Mouse (Mus musculus): Measurements from ENCODE around the gene Map3k9. TPM values are rescaled to one million over a fixed set of nuclear protein-coding genes. Genes with fewer than 3 reads are reported as not detected.

Map3k9 gene
- polyA plus RNA-seq (2016; fragmentation: Nextera tagmentation; extraction: Ambion mirVana) = 0.12 and 0.15 TPM in 2 replicates

DNA sequence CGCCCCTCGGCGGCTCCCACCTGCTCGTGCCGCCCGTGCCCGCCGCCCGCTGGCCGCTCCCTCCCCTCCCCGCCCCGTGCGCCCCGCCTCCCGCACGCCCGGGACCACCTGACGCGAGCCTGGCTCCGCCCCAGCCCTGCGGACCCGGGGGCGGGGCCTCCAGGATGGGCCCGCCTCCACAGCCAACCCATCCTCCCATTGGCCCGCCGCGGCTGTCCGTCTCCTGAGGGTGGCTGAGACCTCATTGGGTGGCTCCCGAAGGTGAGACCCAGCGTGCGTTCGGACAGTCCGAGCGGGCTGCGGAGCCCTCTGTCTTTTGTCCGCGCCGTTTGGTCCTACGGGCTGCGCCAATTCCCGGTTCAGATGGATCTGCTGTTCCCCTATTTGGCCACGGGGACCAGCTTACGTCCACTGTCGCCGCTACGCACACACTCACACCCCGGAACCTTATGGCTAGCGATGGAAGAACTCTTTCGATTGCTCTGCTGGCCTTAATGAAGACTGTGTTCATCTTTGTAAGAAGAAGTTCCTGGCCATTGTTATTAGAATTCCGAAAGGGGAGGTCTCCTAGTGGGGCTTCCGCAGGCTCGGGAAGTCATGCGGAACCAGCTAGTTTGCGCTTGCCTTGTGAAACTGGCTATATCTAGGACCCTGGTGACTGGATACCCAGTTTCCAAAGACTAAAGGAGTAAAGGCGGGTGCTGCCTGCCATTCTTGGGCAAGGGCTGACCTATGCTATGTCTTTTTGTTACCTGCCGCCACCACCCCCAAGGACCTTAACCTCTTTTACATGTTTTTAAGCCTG, at the start of gene Map3k9:
Map3k9 (minus strand) TSS at position 71 of the 805 bp plus-strand sequence.
- H3K27me3 ChIP-seq (replicated peaks) = peaks cover 88% of the 10 kb centered on the region
- peak within 1 kb of the TSS; percentile 52; the same call in 1 of the 2 replicates for H3K9ac ChIP-seq
- peak; percentile 94 for ATAC-seq
- peak within 1 kb of the TSS; percentile 89 for H3K4me2 ChIP-seq
- WGBS (ENCODE audit: insufficient replicate concordance) = 3% methylated on average over 49 of the region's 56 CpGs
- peak within 1 kb of the TSS; percentile 62 for H3K4me3 ChIP-seq
- H3K36me3 ChIP-seq = no peaks in the 10 kb centered on the region
- no peak within 1 kb of the TSS for H3K27ac ChIP-seq
- H3K4me1 ChIP-seq = peaks cover 16% of the 10 kb centered on the region
- H3K9me3 ChIP-seq (replicated peaks) = no peaks in the 10 kb centered on the region

DNA sequence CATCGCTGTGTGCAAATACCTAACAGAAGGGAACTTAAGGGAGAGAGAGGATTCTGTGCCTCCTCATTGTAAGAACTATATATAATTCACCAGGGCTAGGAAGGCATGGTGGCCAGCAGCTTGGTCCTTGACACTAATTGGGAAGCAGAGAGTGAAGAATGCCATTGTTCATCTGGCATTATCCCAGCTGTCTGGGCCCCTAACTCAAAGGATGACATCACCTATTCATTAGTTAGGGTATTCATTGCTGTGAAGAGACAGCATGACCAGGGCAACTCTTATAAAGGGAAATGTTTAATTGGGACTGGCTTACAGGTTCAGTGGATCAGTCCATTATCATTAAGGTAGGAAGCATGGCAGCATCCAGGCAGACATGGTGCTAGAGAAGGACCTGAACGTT, 47.4 kb upstream of the Map3k9 start:
- no peaks in the 10 kb centered on the region for H3K27me3 ChIP-seq (replicated peaks)
- H3K36me3 ChIP-seq = no peaks in the 10 kb centered on the region
- 71% methylated on average over 2 of the region's 2 CpGs for WGBS (ENCODE audit: insufficient replicate concordance)
- H3K4me2 ChIP-seq = no peak overlapping the region
- H3K27ac ChIP-seq = no peak overlapping the region
- no peaks in the 10 kb centered on the region for H3K9me3 ChIP-seq (replicated peaks)
- no peak for ATAC-seq
- no peaks in the 10 kb centered on the region for H3K4me1 ChIP-seq
- H3K9ac ChIP-seq = no peak overlapping the region
- H3K4me3 ChIP-seq = no peak overlapping the region

DNA sequence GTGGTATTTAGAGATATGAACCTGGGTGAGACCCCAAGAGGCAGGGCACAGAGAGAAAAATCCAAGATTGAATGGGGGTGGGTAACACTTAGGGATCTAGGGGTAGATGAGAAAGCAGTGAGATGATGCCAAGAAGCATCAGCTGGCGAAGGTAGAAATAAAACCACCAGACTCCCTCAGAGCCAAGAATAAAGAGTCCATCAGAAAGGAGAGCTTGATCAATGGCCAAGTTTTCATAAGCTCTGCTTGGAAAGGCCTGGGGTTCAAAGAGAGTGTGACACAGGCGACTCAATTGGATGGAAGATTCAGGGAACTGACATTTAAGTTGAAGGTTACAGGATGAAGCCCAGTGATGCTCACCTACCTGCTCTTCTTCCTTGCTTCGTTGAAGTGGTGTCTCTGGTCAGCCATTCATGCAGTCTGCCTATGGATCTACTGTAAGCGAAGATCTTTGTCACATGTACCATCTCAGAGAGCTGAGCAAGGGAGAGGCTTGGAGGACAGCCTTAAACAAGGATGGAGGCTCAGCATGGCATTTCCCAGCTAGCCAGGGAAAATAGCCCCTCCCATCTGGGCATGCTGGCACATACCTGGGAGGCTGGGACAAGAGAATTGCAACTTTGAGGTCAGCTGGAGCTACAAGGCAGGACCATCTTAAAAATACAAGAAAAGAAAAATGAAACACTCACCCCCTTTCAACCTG, 42.0 kb upstream of the Map3k9 start:
- no peaks in the 10 kb centered on the region for H3K36me3 ChIP-seq
- no peak for ATAC-seq
- no peaks in the 10 kb centered on the region for H3K4me1 ChIP-seq
- WGBS (ENCODE audit: insufficient replicate concordance) = 57% methylated on average over 4 of the region's 4 CpGs
- no peaks in the 10 kb centered on the region; the same call in 1 of the 2 replicates for H3K27me3 ChIP-seq (replicated peaks)
- H3K27ac ChIP-seq = no peak overlapping the region
- H3K9ac ChIP-seq = no peak overlapping the region
- no peak overlapping the region for H3K4me3 ChIP-seq
- no peak overlapping the region for H3K4me2 ChIP-seq
- no peaks in the 10 kb centered on the region for H3K9me3 ChIP-seq (replicated peaks)

DNA sequence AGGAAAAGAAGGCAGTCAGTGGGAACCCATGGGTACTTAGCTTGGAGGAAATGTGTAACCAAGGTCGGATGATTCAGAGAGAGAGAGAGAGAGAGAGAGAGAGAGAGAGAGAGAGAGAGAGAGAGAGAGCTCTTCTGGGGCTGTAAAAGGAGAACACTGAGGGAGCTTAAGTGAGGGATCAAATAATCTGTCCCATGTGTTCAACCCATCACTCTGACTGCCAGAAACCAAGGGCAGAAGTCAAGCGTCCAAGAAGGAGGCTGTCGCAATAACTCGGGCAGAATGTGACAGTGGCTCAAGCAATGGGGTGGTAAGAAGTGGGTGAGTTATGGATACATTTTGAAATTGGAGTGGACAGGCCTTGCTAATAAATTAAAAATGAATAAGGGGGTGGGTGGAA, 41.2 kb upstream of the Map3k9 start:
- H3K4me2 ChIP-seq = no peak overlapping the region
- no peak overlapping the region for H3K9ac ChIP-seq
- H3K36me3 ChIP-seq = no peaks in the 10 kb centered on the region
- no peak overlapping the region for H3K4me3 ChIP-seq
- 54% methylated on average over 4 of the region's 4 CpGs for WGBS (ENCODE audit: insufficient replicate concordance)
- no peaks in the 10 kb centered on the region for H3K4me1 ChIP-seq
- H3K27ac ChIP-seq = no peak overlapping the region
- no peak for ATAC-seq
- no peaks in the 10 kb centered on the region for H3K9me3 ChIP-seq (replicated peaks)
- no peaks in the 10 kb centered on the region; the same call in 1 of the 2 replicates for H3K27me3 ChIP-seq (replicated peaks)

DNA sequence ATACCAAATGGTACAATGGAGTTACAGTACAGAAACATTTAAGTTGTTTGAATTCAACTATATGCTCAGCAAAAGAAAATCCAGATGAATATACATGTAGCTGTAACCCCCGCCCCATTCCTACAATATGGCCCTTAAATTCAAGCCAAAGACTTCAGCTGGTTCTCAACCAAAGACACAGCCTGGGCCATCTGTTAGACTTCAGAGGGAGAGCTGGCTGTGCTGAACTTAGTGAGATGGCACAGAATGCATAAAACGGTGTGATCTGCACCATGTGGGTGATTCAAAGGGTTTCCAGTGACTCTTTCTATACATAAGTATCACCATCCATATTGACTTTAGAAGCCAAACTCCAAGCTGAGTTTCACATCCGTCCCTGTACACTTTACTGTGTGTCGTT, 39.7 kb upstream of the Map3k9 start:
- 65% methylated on average over 4 of the region's 4 CpGs for WGBS (ENCODE audit: insufficient replicate concordance)
- no peak overlapping the region for H3K9ac ChIP-seq
- ATAC-seq = no peak
- H3K36me3 ChIP-seq = no peaks in the 10 kb centered on the region
- H3K4me2 ChIP-seq = no peak overlapping the region
- no peaks in the 10 kb centered on the region for H3K9me3 ChIP-seq (replicated peaks)
- H3K27me3 ChIP-seq (replicated peaks) = no peaks in the 10 kb centered on the region; the same call in 1 of the 2 replicates
- H3K27ac ChIP-seq = no peak overlapping the region
- no peaks in the 10 kb centered on the region for H3K4me1 ChIP-seq
- no peak overlapping the region for H3K4me3 ChIP-seq

DNA sequence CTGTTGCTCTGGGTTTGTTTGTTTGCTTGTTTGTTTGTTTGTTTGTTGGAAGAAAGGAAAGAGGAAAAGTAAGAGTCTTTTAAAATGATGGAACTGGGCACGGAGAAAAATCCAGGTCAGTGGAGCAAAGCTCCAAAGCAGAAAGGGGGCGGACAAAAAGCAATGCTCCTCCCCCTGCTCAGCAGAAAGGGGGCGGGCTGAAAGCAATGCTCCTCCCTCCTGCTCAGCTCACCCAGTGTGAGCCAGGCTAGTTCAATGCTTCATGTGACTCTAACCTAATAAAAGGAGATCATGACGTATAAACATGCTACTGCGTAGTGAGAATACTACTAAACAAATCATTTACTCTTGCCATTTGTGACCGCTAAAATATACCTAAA, 36.1 kb upstream of the Map3k9 start:
- 27% methylated on average over 6 of the region's 6 CpGs for WGBS (ENCODE audit: insufficient replicate concordance)
- Histone ChIP-seq H3K4me1 (no peaks in the 10 kb centered on the region), H3K27me3 (replicated peaks) (no peaks in the 10 kb centered on the region; the same call in 1 of the 2 replicates), H3K4me3 (no peak overlapping the region), H3K9ac (no peak overlapping the region), H3K9me3 (replicated peaks) (no peaks in the 10 kb centered on the region), H3K27ac (no peak overlapping the region), H3K36me3 (no peaks in the 10 kb centered on the region), H3K4me2 (peak overlapping the region; percentile 5; the same call in 1 of the 2 replicates)
- ATAC-seq = no peak; the same call in 1 of the 2 replicates

DNA sequence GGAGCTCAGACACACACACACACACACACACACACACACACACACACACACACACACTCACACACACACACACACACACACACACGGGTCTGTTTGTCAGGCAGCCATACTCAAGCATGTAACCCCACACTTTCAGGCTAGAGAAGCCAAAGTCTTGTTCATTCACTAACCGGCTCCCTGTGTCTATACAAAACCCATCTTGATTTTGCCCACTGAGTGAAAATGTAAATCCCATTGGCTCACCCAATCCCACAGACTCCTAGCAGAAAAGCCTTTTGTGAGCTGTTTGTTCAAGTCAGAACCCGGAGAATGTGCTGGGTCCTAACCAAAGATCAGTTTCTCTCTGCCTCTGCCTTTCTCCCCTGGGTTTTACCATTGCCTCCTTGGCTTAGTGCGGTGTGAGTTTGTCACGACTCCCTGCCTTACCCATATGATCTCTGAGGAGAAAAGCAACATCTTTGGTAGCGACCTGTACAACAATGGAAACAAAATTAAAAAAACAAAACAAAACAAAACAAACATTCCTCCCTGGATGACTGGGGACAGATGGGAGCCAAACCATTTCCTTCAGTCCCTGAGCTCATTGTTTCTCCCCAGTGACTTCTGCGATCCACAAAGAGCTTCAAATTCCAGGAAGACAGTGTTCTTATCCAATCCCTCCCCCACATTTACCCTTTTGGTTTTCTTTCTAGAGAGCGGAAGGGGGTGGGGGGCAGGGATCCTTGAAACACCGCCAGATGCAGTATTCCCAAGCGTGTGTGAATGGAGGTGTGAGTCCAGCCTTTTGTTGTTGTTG, 35.6 kb upstream of the Map3k9 start:
- Histone ChIP-seq H3K9me3 (replicated peaks) (no peaks in the 10 kb centered on the region), H3K27me3 (replicated peaks) (no peaks in the 10 kb centered on the region; the same call in 1 of the 2 replicates), H3K4me2 (peak overlapping the region; percentile 5; the same call in 1 of the 2 replicates), H3K4me3 (no peak overlapping the region), H3K4me1 (no peaks in the 10 kb centered on the region), H3K9ac (no peak overlapping the region), H3K27ac (no peak overlapping the region), H3K36me3 (no peaks in the 10 kb centered on the region)
- WGBS (ENCODE audit: insufficient replicate concordance) = 17% methylated on average over 10 of the region's 10 CpGs
- no peak for ATAC-seq

DNA sequence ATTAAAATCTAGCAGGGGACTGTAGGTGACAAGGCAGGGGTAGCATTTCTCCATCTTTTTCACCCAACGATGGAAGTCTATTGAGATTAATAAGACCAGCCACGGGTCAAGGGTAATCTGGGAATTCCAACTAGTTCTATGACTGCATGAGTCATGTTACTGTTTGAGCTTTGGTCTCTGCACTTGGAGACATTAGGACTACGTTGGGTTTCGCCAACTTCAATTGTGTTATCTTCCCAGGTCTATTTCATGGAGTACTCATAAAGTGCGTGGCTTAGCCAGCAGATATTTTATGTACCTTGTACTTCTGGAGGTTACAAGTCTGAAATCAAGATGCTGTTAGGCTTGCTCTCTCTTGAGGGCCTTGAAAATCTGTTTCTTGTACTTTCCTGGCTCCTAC, 33.8 kb upstream of the Map3k9 start:
- 69% methylated on average over 5 of the region's 5 CpGs for WGBS (ENCODE audit: insufficient replicate concordance)
- no peak overlapping the region for H3K4me2 ChIP-seq
- H3K27ac ChIP-seq = no peak overlapping the region
- no peak overlapping the region for H3K4me3 ChIP-seq
- H3K4me1 ChIP-seq = no peaks in the 10 kb centered on the region; the same call in 1 of the 2 replicates
- H3K27me3 ChIP-seq (replicated peaks) = no peaks in the 10 kb centered on the region; the same call in 1 of the 2 replicates
- no peaks in the 10 kb centered on the region for H3K9me3 ChIP-seq (replicated peaks)
- H3K9ac ChIP-seq = no peak overlapping the region
- no peak for ATAC-seq
- no peaks in the 10 kb centered on the region for H3K36me3 ChIP-seq

DNA sequence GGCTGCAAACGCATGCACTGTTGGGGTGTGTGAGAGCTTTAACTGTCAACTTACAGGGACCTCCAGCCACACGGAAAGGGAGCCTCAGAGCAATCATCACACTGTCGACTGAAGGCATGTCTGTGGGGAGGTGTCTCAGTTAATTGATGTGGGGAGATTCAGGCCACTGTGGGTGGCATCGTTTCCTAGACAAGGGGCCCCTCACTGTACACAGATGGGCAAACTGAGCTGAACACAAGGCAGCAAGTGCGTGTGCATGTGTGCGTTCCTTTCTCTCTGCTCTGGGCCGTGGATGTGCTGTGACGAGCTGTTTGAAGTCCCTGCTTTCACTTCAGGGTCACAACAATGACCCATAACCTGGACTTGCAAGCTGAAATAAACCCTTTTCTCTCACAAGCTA, 29.4 kb upstream of the Map3k9 start:
- Histone ChIP-seq H3K27me3 (replicated peaks) (peaks cover 14% of the 10 kb centered on the region; the same call in 1 of the 2 replicates), H3K9me3 (replicated peaks) (no peaks in the 10 kb centered on the region), H3K4me2 (no peak overlapping the region), H3K9ac (no peak overlapping the region), H3K36me3 (no peaks in the 10 kb centered on the region), H3K27ac (no peak overlapping the region), H3K4me3 (no peak overlapping the region), H3K4me1 (peaks cover 19% of the 10 kb centered on the region)
- no peak for ATAC-seq
- 54% methylated on average over 8 of the region's 8 CpGs for WGBS (ENCODE audit: insufficient replicate concordance)

DNA sequence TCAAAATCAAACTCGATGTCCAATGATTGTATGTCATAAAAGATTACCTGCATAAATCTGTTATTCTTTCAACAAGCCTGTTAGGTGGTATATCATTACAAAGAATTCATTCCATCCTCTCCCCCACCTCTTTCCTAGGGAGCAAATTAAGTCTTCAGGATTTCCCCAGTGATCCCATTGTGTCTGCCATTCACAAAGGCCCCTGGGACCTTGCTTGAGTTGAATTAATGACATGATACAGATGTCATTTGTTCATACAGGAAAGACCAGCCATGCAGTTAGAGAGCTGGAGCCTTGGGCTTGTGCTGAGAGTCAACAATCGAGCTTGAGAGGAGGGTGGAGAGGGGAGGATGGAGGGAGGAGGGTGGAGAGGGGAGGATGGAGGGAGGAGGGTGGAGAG, 27.6 kb upstream of the Map3k9 start:
- 42% methylated on average over 2 of the region's 2 CpGs for WGBS (ENCODE audit: insufficient replicate concordance)
- no peak for ATAC-seq
- H3K4me3 ChIP-seq = no peak overlapping the region

DNA sequence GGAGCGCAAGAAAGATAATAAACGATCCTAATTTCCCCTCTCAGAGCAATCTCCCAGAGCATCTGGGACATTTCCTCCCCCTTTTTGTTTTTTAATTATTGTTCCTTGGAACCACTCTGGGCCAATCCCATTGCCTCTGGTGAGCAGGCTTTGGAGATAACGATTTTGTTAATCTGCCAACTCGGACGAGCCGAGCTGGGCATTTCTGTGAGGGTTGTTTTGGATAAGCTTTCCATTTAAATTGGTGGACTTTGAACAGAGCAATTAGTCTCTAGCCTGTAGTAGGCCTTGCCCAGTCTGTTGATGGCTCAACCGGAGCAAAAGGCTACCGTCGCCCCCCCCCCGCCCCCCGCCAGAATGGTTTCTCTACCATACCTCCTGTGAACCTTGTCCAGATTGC, 27.0 kb upstream of the Map3k9 start:
- ATAC-seq = no peak
- H3K9ac ChIP-seq = no peak overlapping the region
- H3K4me3 ChIP-seq = peak overlapping the region; percentile 38; the same call in 1 of the 2 replicates
- H3K27ac ChIP-seq = no peak overlapping the region
- peaks cover 19% of the 10 kb centered on the region for H3K4me1 ChIP-seq
- H3K36me3 ChIP-seq = no peaks in the 10 kb centered on the region
- H3K27me3 ChIP-seq (replicated peaks) = peaks cover 14% of the 10 kb centered on the region; the same call in 1 of the 2 replicates
- H3K9me3 ChIP-seq (replicated peaks) = no peaks in the 10 kb centered on the region
- 28% methylated on average over 11 of the region's 11 CpGs for WGBS (ENCODE audit: insufficient replicate concordance)
- peak overlapping the region; percentile 63 for H3K4me2 ChIP-seq

More for the DNA sequence above, 27.6 kb upstream of the Map3k9 start:
- peaks cover 14% of the 10 kb centered on the region; the same call in 1 of the 2 replicates for H3K27me3 ChIP-seq (replicated peaks)
- H3K27ac ChIP-seq = no peak overlapping the region
- H3K4me2 ChIP-seq = no peak overlapping the region
- H3K9me3 ChIP-seq (replicated peaks) = no peaks in the 10 kb centered on the region
- no peaks in the 10 kb centered on the region for H3K36me3 ChIP-seq
- H3K4me1 ChIP-seq = peaks cover 19% of the 10 kb centered on the region
- H3K9ac ChIP-seq = no peak overlapping the region

Measured in liver, embryonic 12.5 days (tissue).